Mouse (Mus musculus): ENCODE data around the gene Cdkl2. TPM values are rescaled to one million over a fixed set of nuclear protein-coding genes. Genes with fewer than 3 reads are reported as not detected.

The Cdkl2 gene
- polyA plus RNA-seq, 1 experiment from 2014 or later, result 1.3 TPM

DNA sequence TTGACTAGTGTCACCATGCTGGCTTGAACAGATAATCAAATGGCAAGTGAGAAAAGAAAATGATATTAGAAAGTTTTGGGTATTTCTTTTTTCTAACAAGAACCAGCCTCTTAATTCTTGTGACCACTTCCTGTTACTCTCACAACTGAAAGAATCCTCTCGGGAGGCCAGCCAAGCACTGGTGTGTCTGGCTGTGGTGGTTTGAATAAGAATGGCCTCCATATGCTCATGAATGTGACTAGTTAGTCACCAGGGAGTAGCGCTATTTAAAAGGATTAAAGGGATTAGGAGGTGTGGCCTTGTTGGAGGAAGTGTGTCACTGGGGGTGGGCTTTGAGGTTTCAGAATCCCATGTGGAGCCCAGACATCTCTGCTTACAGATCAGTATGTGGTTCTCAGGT is 58.0 kb downstream of the Cdkl2 start:
- no peak overlapping the region for H3K4me2 ChIP-seq (replicated peaks; ENCODE audit: low read depth, low read length)
- no peaks in the 10 kb centered on the region for H3K27me3 ChIP-seq (ENCODE audit: control insufficient read depth, insufficient read depth, low read length)
- WGBS, result 69% methylated on average over 2 of the region's 2 CpGs
- H3K9me3 ChIP-seq (ENCODE audit: control insufficient read depth, low read length), result no peaks in the 10 kb centered on the region
- H3K4me3 ChIP-seq (ENCODE audit: low read length), result no peak overlapping the region
- no peak for ATAC-seq (ENCODE audit: low FRiP score, low TSS enrichment)
- no peaks in the 10 kb centered on the region for H3K4me1 ChIP-seq (ENCODE audit: control insufficient read depth, insufficient read depth, low read length)
- no peak overlapping the region for H3K27ac ChIP-seq (ENCODE audit: low read depth, low read length)
- no peaks in the 10 kb centered on the region for H3K36me3 ChIP-seq (ENCODE audit: control insufficient read depth, insufficient read depth, low read length)
- no peak overlapping the region for H3K9ac ChIP-seq (ENCODE audit: low read depth, low read length)

DNA sequence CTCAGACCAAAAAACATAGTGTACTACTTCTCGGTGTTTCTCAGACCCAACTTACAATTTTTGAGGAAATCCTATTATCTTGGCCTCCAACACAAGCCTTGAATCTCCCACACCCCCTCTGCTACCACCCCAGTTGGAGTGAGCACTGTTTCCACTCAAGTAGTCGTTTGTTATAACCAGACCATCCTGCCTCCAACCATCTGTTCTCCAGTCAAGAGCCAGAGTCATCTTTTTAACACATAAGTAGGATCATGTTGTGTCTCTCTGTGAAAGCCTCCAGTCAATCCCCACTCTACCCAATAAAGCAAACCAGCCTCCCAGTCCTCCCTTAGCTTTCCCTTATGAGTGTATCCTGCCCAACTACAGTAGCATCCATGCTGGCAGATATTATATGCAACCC is 60.2 kb downstream of the Cdkl2 start:
- Histone ChIP-seq H3K9me3 (ENCODE audit: control insufficient read depth, low read length) (no peaks in the 10 kb centered on the region), H3K36me3 (ENCODE audit: control insufficient read depth, insufficient read depth, low read length) (no peaks in the 10 kb centered on the region), H3K27ac (ENCODE audit: low read depth, low read length) (no peak overlapping the region), H3K9ac (ENCODE audit: low read depth, low read length) (no peak overlapping the region), H3K4me2 (replicated peaks; ENCODE audit: low read depth, low read length) (no peak overlapping the region), H3K4me3 (ENCODE audit: low read length) (no peak overlapping the region), H3K4me1 (ENCODE audit: control insufficient read depth, insufficient read depth, low read length) (no peaks in the 10 kb centered on the region), H3K27me3 (ENCODE audit: control insufficient read depth, insufficient read depth, low read length) (no peaks in the 10 kb centered on the region)
- 72% methylated on average over 2 of the region's 2 CpGs for WGBS
- ATAC-seq (ENCODE audit: low FRiP score, low TSS enrichment), result no peak

- no peak overlapping the region for H3K9ac ChIP-seq (ENCODE audit: low read depth, low read length)
- ATAC-seq (ENCODE audit: low FRiP score, low TSS enrichment), result no peak
- no peak overlapping the region for H3K27ac ChIP-seq (ENCODE audit: low read depth, low read length)
- H3K4me2 ChIP-seq (replicated peaks; ENCODE audit: low read depth, low read length), result no peak overlapping the region
- H3K27me3 ChIP-seq (ENCODE audit: control insufficient read depth, insufficient read depth, low read length), result no peaks in the 10 kb centered on the region
- H3K4me3 ChIP-seq (ENCODE audit: low read length), result no peak overlapping the region
- no peaks in the 10 kb centered on the region for H3K4me1 ChIP-seq (ENCODE audit: control insufficient read depth, insufficient read depth, low read length)
- 90% methylated on average over 11 of the region's 11 CpGs for WGBS
- H3K36me3 ChIP-seq (ENCODE audit: control insufficient read depth, insufficient read depth, low read length), result no peaks in the 10 kb centered on the region
- H3K9me3 ChIP-seq (ENCODE audit: control insufficient read depth, low read length), result no peaks in the 10 kb centered on the region
These were observed 62.4 kb downstream of the Cdkl2 start for GRCm38 (mm10) chr5:91981176-91981840.

GRCm38 (mm10) chr5:91977397-91977770 is 66.3 kb downstream of the Cdkl2 start:
- 81% methylated on average over 2 of the region's 2 CpGs for WGBS
- no peaks in the 10 kb centered on the region for H3K27me3 ChIP-seq (ENCODE audit: control insufficient read depth, insufficient read depth, low read length)
- no peak overlapping the region for H3K9ac ChIP-seq (ENCODE audit: low read depth, low read length)
- no peak overlapping the region for H3K27ac ChIP-seq (ENCODE audit: low read depth, low read length)
- H3K4me2 ChIP-seq (replicated peaks; ENCODE audit: low read depth, low read length), result no peak overlapping the region
- H3K9me3 ChIP-seq (ENCODE audit: control insufficient read depth, low read length), result no peaks in the 10 kb centered on the region
- no peak for ATAC-seq (ENCODE audit: low FRiP score, low TSS enrichment)
- no peak overlapping the region for H3K4me3 ChIP-seq (ENCODE audit: low read length)
- no peaks in the 10 kb centered on the region for H3K4me1 ChIP-seq (ENCODE audit: control insufficient read depth, insufficient read depth, low read length)
- H3K36me3 ChIP-seq (ENCODE audit: control insufficient read depth, insufficient read depth, low read length), result no peaks in the 10 kb centered on the region

- Histone ChIP-seq H3K9me3 (ENCODE audit: control insufficient read depth, low read length) (no peaks in the 10 kb centered on the region), H3K4me2 (replicated peaks; ENCODE audit: low read depth, low read length) (no peak overlapping the region), H3K27ac (ENCODE audit: low read depth, low read length) (no peak overlapping the region), H3K36me3 (ENCODE audit: control insufficient read depth, insufficient read depth, low read length) (no peaks in the 10 kb centered on the region), H3K4me3 (ENCODE audit: low read length) (no peak overlapping the region), H3K4me1 (ENCODE audit: control insufficient read depth, insufficient read depth, low read length) (no peaks in the 10 kb centered on the region), H3K27me3 (ENCODE audit: control insufficient read depth, insufficient read depth, low read length) (no peaks in the 10 kb centered on the region), H3K9ac (ENCODE audit: low read depth, low read length) (no peak overlapping the region)
- no peak for ATAC-seq (ENCODE audit: low FRiP score, low TSS enrichment)
- 78% methylated on average over 10 of the region's 10 CpGs for WGBS
These were observed 66.9 kb downstream of the Cdkl2 start for GRCm38 (mm10) chr5:91976566-91977396.

GRCm38 (mm10) chr5:91975758-91976157 is 67.9 kb downstream of the Cdkl2 start:
- H3K9me3 ChIP-seq (ENCODE audit: control insufficient read depth, low read length), result no peaks in the 10 kb centered on the region
- no peak overlapping the region for H3K9ac ChIP-seq (ENCODE audit: low read depth, low read length)
- no peaks in the 10 kb centered on the region for H3K27me3 ChIP-seq (ENCODE audit: control insufficient read depth, insufficient read depth, low read length)
- no peak overlapping the region for H3K27ac ChIP-seq (ENCODE audit: low read depth, low read length)
- H3K36me3 ChIP-seq (ENCODE audit: control insufficient read depth, insufficient read depth, low read length), result no peaks in the 10 kb centered on the region
- 89% methylated on average over 9 of the region's 9 CpGs for WGBS
- no peak overlapping the region for H3K4me2 ChIP-seq (replicated peaks; ENCODE audit: low read depth, low read length)
- no peak overlapping the region for H3K4me3 ChIP-seq (ENCODE audit: low read length)
- H3K4me1 ChIP-seq (ENCODE audit: control insufficient read depth, insufficient read depth, low read length), result no peaks in the 10 kb centered on the region
- no peak for ATAC-seq (ENCODE audit: low FRiP score, low TSS enrichment)

- H3K4me3 ChIP-seq (ENCODE audit: low read length), result no peak overlapping the region
- H3K36me3 ChIP-seq (ENCODE audit: control insufficient read depth, insufficient read depth, low read length), result 0 out of 2 replicates have a peak, but pooled peaks cover 5% of the 10 kb centered on the region
- H3K4me2 ChIP-seq (replicated peaks; ENCODE audit: low read depth, low read length), result no peak overlapping the region
- no peaks in the 10 kb centered on the region for H3K9me3 ChIP-seq (ENCODE audit: control insufficient read depth, low read length)
- no peaks in the 10 kb centered on the region for H3K27me3 ChIP-seq (ENCODE audit: control insufficient read depth, insufficient read depth, low read length)
- H3K9ac ChIP-seq (ENCODE audit: low read depth, low read length), result no peak overlapping the region
- 90% methylated on average over 7 of the region's 7 CpGs for WGBS
- no peaks in the 10 kb centered on the region for H3K4me1 ChIP-seq (ENCODE audit: control insufficient read depth, insufficient read depth, low read length)
- no peak overlapping the region for H3K27ac ChIP-seq (ENCODE audit: low read depth, low read length)
- no peak for ATAC-seq (ENCODE audit: low FRiP score, low TSS enrichment)
These were observed 69.7 kb downstream of the Cdkl2 start for GRCm38 (mm10) chr5:91974002-91974401.

GRCm38 (mm10) chr5:91972046-91972445 is 71.6 kb downstream of the Cdkl2 start:
- Histone ChIP-seq H3K9ac (ENCODE audit: low read depth, low read length) (no peak overlapping the region), H3K4me2 (replicated peaks; ENCODE audit: low read depth, low read length) (no peak overlapping the region), H3K9me3 (ENCODE audit: control insufficient read depth, low read length) (no peaks in the 10 kb centered on the region), H3K4me1 (ENCODE audit: control insufficient read depth, insufficient read depth, low read length) (no peaks in the 10 kb centered on the region), H3K27me3 (ENCODE audit: control insufficient read depth, insufficient read depth, low read length) (no peaks in the 10 kb centered on the region), H3K36me3 (ENCODE audit: control insufficient read depth, insufficient read depth, low read length) (0 out of 2 replicates have a peak, but pooled peaks cover 5% of the 10 kb centered on the region), H3K4me3 (ENCODE audit: low read length) (no peak overlapping the region), H3K27ac (ENCODE audit: low read depth, low read length) (no peak overlapping the region)
- no peak for ATAC-seq (ENCODE audit: low FRiP score, low TSS enrichment)
- WGBS, result 88% methylated on average over 3 of the region's 3 CpGs

All from kidney, embryonic 14.5 days (tissue).